ENCODE assay signal across 38 mouse cellular contexts in genomic region chr11:49078719-49079118, GRCm38 (mm10). TPM values are rescaled to one million over a fixed set of nuclear protein-coding genes. Genes with fewer than 3 reads are reported as not detected.
"Had no signal": no experiment of that assay in that cellular context is flagged by ENCODE, and none has a peak within 500 bp of the region (broad histone marks: within the 10 kb centered on the region; RNA-seq: fewer than 3 reads in every experiment).

No protein-coding gene starts in this region.

- H3K4me1 ChIP-seq: heart, embryonic 13.5 days; heart, embryonic 15.5 days; hindbrain, embryonic 10.5 days; hindbrain, embryonic 12.5 days; limb, embryonic 13.5 days; limb, embryonic 15.5 days had no signal

- H3K4me3 ChIP-seq: gastrocnemius, adult 2 months; heart, embryonic 13.5 days; heart, embryonic 15.5 days; hindbrain, embryonic 10.5 days; hindbrain, embryonic 12.5 days; kidney, embryonic 15.5 days; limb, embryonic 13.5 days; limb, embryonic 15.5 days; liver, embryonic 12.5 days had no signal

- H3K9ac ChIP-seq: heart, embryonic 13.5 days; heart, embryonic 15.5 days; hindbrain, embryonic 12.5 days; hindbrain, embryonic 14.5 days; kidney, embryonic 15.5 days; limb, embryonic 13.5 days; limb, embryonic 15.5 days; liver, embryonic 12.5 days; liver, embryonic 14.5 days had no signal

- H3K27ac ChIP-seq: gastrocnemius, adult 2 months; heart, embryonic 13.5 days; heart, embryonic 15.5 days; hindbrain, embryonic 10.5 days; hindbrain, embryonic 12.5 days; hindbrain, embryonic 14.5 days; kidney, embryonic 15.5 days; kidney, postnatal 0 days; limb, embryonic 13.5 days; limb, embryonic 15.5 days; liver, embryonic 12.5 days; liver, embryonic 14.5 days had no signal

- H3K36me3 ChIP-seq: heart, embryonic 13.5 days; heart, embryonic 15.5 days; hindbrain, embryonic 10.5 days; hindbrain, embryonic 12.5 days; kidney, embryonic 15.5 days; limb, embryonic 13.5 days; limb, embryonic 15.5 days; liver, embryonic 12.5 days had no signal

- H3K27me3 ChIP-seq: heart, embryonic 13.5 days; heart, embryonic 15.5 days; hindbrain, embryonic 12.5 days; kidney, embryonic 15.5 days; limb, embryonic 13.5 days; limb, embryonic 15.5 days; liver, embryonic 12.5 days had no signal

- ATAC-seq: hindbrain, embryonic 16.5 days; inflammation-experienced regulatory T-cells, adult 6 months; liver, embryonic 12.5 days had no signal

- H3K4me2 ChIP-seq: heart, embryonic 11.5 days; heart, embryonic 13.5 days; heart, embryonic 15.5 days; hindbrain, embryonic 12.5 days; hindbrain, embryonic 14.5 days; kidney, embryonic 15.5 days; limb, embryonic 13.5 days; limb, embryonic 15.5 days; liver, embryonic 12.5 days had no signal

- DNase-seq: gastrocnemius, adult 2 months; gastrocnemius, postnatal 10 days; gastrocnemius, postnatal 25 days; heart, postnatal 14 days; heart, postnatal 4 days; kidney, adult 11 months; kidney, adult 2 months; kidney, adult 9 months; kidney, postnatal 14 days; kidney, postnatal 36 days; layer of hippocampus, adult 9-11 months; layer of hippocampus, postnatal 36 days; left cerebral cortex, postnatal 4 days had no signal

- H3K9me3 ChIP-seq: heart, embryonic 13.5 days; heart, embryonic 15.5 days; hindbrain, embryonic 10.5 days; hindbrain, embryonic 12.5 days; kidney, embryonic 15.5 days; limb, embryonic 13.5 days; limb, embryonic 15.5 days; liver, embryonic 12.5 days had no signal

RNA-seq across cellular contexts. Expression of gene Tgtp2, which starts 14.7 kb away (rescaled TPM):
- total RNA-seq: gastrocnemius, postnatal 10 days; gastrocnemius, postnatal 4 days; heart, postnatal 4 days; layer of hippocampus, adult 18-20 months; layer of hippocampus, postnatal 14 days; left cerebral cortex, postnatal 10 days; left cerebral cortex, postnatal 4 days had no signal
- polyA plus RNA-seq: heart, embryonic 11.5 days; hindbrain, embryonic 10.5 days; hindbrain, embryonic 12.5 days; hindbrain, embryonic 14.5 days; kidney, embryonic 15.5 days; limb, embryonic 11.5 days; limb, embryonic 13.5 days had no signal

RNA-seq across cellular contexts. Expression of gene 9930111J21Rik2, which starts 27.7 kb away (rescaled TPM):
- polyA plus RNA-seq: heart, embryonic 11.5 days had no signal

RNA-seq across cellular contexts. Expression of gene Olfr1396, which starts 36.0 kb away (rescaled TPM):
- total RNA-seq: gastrocnemius, adult 2 months; gastrocnemius, postnatal 10 days; gastrocnemius, postnatal 25 days; granulocyte monocyte progenitor cell, adult 5-6 weeks; layer of hippocampus, adult 18-20 months; layer of hippocampus, adult 8-10 months; layer of hippocampus, postnatal 14 days; layer of hippocampus, postnatal 36 days; left cerebral cortex, adult 18-20 months; left cerebral cortex, adult 8-10 months; left cerebral cortex, postnatal 10 days; left cerebral cortex, postnatal 25 days; left cerebral cortex, postnatal 4 days had no signal
- polyA plus RNA-seq: heart, embryonic 11.5 days; heart, embryonic 13.5 days; hindbrain, embryonic 10.5 days; hindbrain, embryonic 12.5 days; hindbrain, embryonic 14.5 days; hindbrain, embryonic 16.5 days; kidney, embryonic 15.5 days; kidney, postnatal 0 days; large intestine, adult 2 months; limb, embryonic 11.5 days; limb, embryonic 15.5 days; liver, embryonic 12.5 days; liver, embryonic 14.5 days had no signal
